Mouse (Mus musculus) cerebellum, adult 8-10 months (tissue): ENCODE measurements at regions not wholly inside any gene's neighbourhood (a gene's known extent, or its start where the extent isn't known, plus 50 kb on each side); places are given as distances from the start of the nearest gene placed in this dataset.

Experiments
- DNase-seq: peaks from one replicate; pipeline ENCODE4 v3.0.0; 2022

- DNase-seq = peak; percentile 11
Measured at GRCm38 (mm10) chrX:76680890-76681289, 78.2 kb upstream of the Cldn34d start.
